24 mouse cellular contexts compared by ENCODE assay signal in genomic region chr2:102519956-102520355, GRCm38 (mm10). TPM values are rescaled to one million over a fixed set of nuclear protein-coding genes. Genes with fewer than 3 reads are reported as not detected.
"Had no signal": no experiment of that assay in that cellular context is flagged by ENCODE, and none has a peak within 500 bp of the region (broad histone marks: within the 10 kb centered on the region; RNA-seq: fewer than 3 reads in every experiment).

No protein-coding gene starts in this region.

- H3K9ac ChIP-seq: liver, embryonic 15.5 days; liver, postnatal 0 days; lung, embryonic 15.5 days; midbrain, embryonic 12.5 days; neural tube, embryonic 12.5 days; stomach, embryonic 15.5 days had no signal

- H3K27ac ChIP-seq: liver, embryonic 15.5 days; lung, embryonic 15.5 days; macrophage; midbrain, embryonic 10.5 days; midbrain, embryonic 12.5 days; neural tube, embryonic 12.5 days; stomach, embryonic 15.5 days; stomach, postnatal 0 days had no signal

- H3K4me2 ChIP-seq: liver, embryonic 15.5 days; lung, embryonic 15.5 days; midbrain, embryonic 12.5 days; neural tube, embryonic 12.5 days; stomach, embryonic 15.5 days had no signal

- H3K27me3 ChIP-seq: liver, embryonic 15.5 days; lung, embryonic 15.5 days; neural tube, embryonic 12.5 days; stomach, embryonic 15.5 days had no signal

- H3K4me1 ChIP-seq: liver, embryonic 15.5 days; lung, embryonic 15.5 days; megakaryocyte, embryonic 14.5 days; midbrain, embryonic 10.5 days; midbrain, embryonic 12.5 days; neural tube, embryonic 12.5 days; stomach, embryonic 15.5 days had no signal

- DNase-seq: liver, postnatal 0 days; lung, adult 2 months; lung, postnatal 14 days; lung, postnatal 36 days; midbrain, embryonic 14.5 days; retina, postnatal 1 day; right cerebral cortex, adult 18-20 months; right cerebral cortex, postnatal 25 days; right cerebral cortex, postnatal 4 days; thymus, adult 2 months; thymus, postnatal 36 days had no signal

- H3K4me3 ChIP-seq: liver, embryonic 15.5 days; lung, embryonic 15.5 days; megakaryocyte, embryonic 14.5 days; midbrain, embryonic 10.5 days; midbrain, embryonic 12.5 days; myocyte; neural tube, embryonic 12.5 days; stomach, embryonic 15.5 days had no signal

- H3K36me3 ChIP-seq: liver, embryonic 15.5 days; lung, embryonic 15.5 days; midbrain, embryonic 10.5 days; midbrain, embryonic 12.5 days; neural tube, embryonic 12.5 days; stomach, embryonic 15.5 days had no signal

- H3K9me3 ChIP-seq: liver, embryonic 15.5 days; lung, embryonic 15.5 days; midbrain, embryonic 10.5 days; midbrain, embryonic 12.5 days; neural tube, embryonic 12.5 days; stomach, embryonic 15.5 days had no signal

- ATAC-seq: liver, postnatal 0 days; lung, postnatal 0 days; midbrain, embryonic 16.5 days had no signal

RNA-seq across cellular contexts. Expression of gene Pamr1, which starts 29.9 kb away (rescaled TPM):
- total RNA-seq: megakaryocyte progenitor cell, adult 5-6 weeks had no signal
- polyA plus RNA-seq: macrophage, myocyte had no signal
